Mouse (Mus musculus) cerebellum, adult 8-10 months (tissue): ENCODE measurements around the gene Gar1.

Experiments
- DNase-seq: peaks from one replicate; pipeline ENCODE4 v3.0.0; 2022

The Gar1 gene

GRCm38 (mm10) chr3:129799011-129799410 is 32.2 kb downstream of the Gar1 start:
- no peak for DNase-seq

- no peak for DNase-seq
These were observed 32.6 kb downstream of the Gar1 start for GRCm38 (mm10) chr3:129798551-129798950.

- no peak for DNase-seq
These were observed 33.9 kb downstream of the Gar1 start for GRCm38 (mm10) chr3:129797341-129797740.

- DNase-seq, result no peak
These were observed 37.4 kb downstream of the Gar1 start for GRCm38 (mm10) chr3:129793801-129794200.

GRCm38 (mm10) chr3:129782746-129783145 is 48.5 kb downstream of the Gar1 start:
- no peak for DNase-seq

GRCm38 (mm10) chr3:129781435-129781834 is 49.8 kb downstream of the Gar1 start:
- no peak for DNase-seq
